Mouse (Mus musculus) CD4-positive, CD25-positive, alpha-beta regulatory T cell (primary cell): ENCODE results near the gene Acot3. TPM values are rescaled to one million over a fixed set of nuclear protein-coding genes. Genes with fewer than 3 reads are reported as not detected.

Source experiments
- polyA plus RNA-seq: library from polyadenylated mRNA; unstranded; fragments of 100-300 nt; shearing (Covaris generic); gene quantifications from one replicate; pipeline ENCODE4 v1.2.1, GENCODE M21; 2017

Gene Acot3
- not detected for polyA plus RNA-seq

DNA sequence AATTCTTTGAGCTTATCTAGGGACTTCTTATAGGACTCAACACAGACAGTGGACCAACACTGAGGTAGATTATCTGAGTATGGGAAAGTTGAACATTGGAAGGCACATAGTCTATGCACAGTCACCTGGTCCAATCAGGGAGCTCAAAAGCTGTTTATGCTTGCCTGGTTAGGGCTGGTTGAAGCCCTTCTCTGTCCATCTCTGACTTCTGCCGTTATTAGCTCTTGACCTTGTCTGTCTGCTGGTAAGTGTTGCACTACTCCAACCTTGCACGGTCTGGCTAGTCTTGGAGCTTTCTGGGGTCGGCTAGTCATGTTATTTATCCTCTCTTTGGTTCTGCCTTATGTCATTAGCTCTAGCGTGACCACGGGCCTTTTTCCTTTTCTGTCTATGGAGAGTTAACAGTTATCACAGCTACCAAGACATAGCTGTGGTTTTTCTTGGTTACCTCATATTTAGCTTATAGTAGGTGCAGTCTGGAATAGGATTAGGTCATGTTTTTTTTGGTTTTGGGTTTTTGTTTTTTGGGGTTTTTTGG is at the start of gene Acot3:
TSS of gene Acot3 (plus strand) at position 208 of the 538 bp plus-strand sequence.

GRCm38 (mm10) chr12:84009171-84009965 is 42.6 kb upstream of the Acot3 start, which contains the start of gene Acot1:
TSS of gene Acot1 (plus strand) at chr12:84009490.

DNA sequence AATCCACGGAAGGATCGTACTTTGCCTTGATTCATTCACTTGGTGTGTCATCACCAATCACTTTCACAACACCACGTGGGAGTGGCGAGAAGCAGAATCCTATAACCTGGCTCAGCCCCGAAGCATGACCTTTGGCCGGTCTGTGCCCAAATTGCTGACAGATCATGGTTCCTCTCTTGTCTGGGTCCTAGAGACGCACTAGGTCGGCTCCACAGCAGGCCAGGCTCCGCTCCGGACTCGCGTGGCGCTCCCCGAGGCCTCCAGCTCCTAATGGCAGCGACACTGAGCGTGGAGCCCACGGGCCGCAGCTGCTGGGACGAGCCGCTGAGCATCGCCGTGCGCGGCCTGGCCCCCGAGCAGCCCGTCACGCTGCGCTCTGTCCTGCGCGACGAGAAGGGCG is 13.7 kb upstream of the Acot3 start, which contains the start of gene Acot4:
TSS of gene Acot4 (plus strand) at position 139 of the 400 bp plus-strand sequence.

DNA sequence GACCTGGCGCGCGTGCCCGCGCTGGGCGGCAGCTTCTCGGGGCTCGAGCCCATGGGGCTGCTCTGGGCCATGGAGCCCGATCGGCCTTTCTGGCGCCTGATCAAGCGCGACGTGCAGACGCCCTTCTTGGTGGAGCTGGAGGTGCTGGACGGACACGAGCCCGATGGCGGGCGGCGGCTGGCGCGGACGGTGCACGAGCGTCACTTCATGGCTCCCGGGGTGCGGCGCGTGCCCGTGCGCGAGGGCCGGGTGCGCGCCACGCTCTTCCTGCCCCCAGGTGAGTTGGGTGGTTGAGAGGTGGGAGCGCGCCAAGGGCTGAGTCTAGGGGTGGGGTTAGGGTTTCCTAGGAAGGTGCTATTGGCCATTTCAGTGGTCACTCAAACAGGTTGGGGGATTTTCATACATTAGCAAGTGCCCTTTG is 13.2 kb upstream of the Acot3 start, which contains the start of gene Gm49366:
TSS of gene Gm49366 (plus strand) at position 245 of the 421 bp plus-strand sequence.

DNA sequence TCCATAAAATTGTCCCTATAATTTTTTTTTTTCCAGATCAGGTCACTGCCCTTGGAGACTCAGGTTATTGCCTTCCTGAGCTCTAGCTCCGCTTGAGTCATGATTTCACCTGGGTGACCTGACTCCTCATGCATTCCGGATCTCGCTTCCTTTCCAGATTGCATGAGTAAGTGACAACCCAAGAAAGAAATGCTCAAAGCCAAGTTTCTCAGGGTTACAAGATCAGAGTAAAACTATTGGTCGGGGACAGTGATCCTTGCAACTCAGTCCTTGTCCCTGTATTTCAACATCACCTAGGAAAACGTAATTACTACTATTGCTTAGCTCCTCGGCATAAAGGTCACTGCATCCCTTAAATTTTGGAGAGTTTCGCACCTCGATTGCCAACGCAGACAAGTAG is 17.0 kb downstream of the Acot3 start, which contains the start of gene Acot5:
TSS of gene Acot5 (plus strand) at position 340 of the 400 bp plus-strand sequence.

GRCm38 (mm10) chr12:84100604-84101492 is 48.9 kb downstream of the Acot3 start, which contains the start of gene Acot6:
TSS of gene Acot6 (plus strand) at chr12:84100654.

Other genes with a start within 250 kb of the Acot3 start
- gene Numb, start 130.2 kb upstream of the Acot3 start, polyA plus RNA-seq, result 43.1 TPM
- gene Riox1, start 101.5 kb upstream of the Acot3 start, polyA plus RNA-seq, result 31.7 TPM
- not detected for gene Heatr4, start 67.3 kb upstream of the Acot3 start, polyA plus RNA-seq
- 5.8 TPM for gene Acot2, start 64.3 kb upstream of the Acot3 start, polyA plus RNA-seq
- not detected for gene Acot1, start 42.7 kb upstream of the Acot3 start, polyA plus RNA-seq
- 0.12 TPM for gene Acot4, start 13.8 kb upstream of the Acot3 start, polyA plus RNA-seq
- not detected for gene Gm49366, start 13.2 kb upstream of the Acot3 start, polyA plus RNA-seq
- gene Acot5, start 17.2 kb downstream of the Acot3 start, polyA plus RNA-seq, result not detected
- gene Acot6, start 48.5 kb downstream of the Acot3 start, polyA plus RNA-seq, result 4.3 TPM
- gene Dnal1, start 62.2 kb downstream of the Acot3 start, polyA plus RNA-seq, result 0.37 TPM
- gene Pnma1, start 96.3 kb downstream of the Acot3 start, polyA plus RNA-seq, result 0.14 TPM
- 23.7 TPM for gene Elmsan1, start 166.7 kb downstream of the Acot3 start, polyA plus RNA-seq
- 33.3 TPM for gene Ptgr2, start 233.1 kb downstream of the Acot3 start, polyA plus RNA-seq